Mouse (Mus musculus) hindbrain, embryonic 12.5 days (tissue): ENCODE measurements around the gene Cox10. TPM values are rescaled to one million over a fixed set of nuclear protein-coding genes. Genes with fewer than 3 reads are reported as not detected.
"Not testable (repeated sequence)": the region's sequence is repeated elsewhere in the genome, so short reads cannot be mapped to it uniquely, and the experiment has no call there.

Experiments used
- ATAC-seq: fragments of 200-750 bp; cut with Nextera tagmentation; 2 replicates; pipeline ENCODE4 v1.8.0; 2017; ENCODE audit warnings: moderate TSS enrichment; ENCODE audit not compliant: low FRiP score
- H3K27ac ChIP-seq: fragments of 300-500 bp; sonication (generic); 2 replicates; pipeline ENCODE4 v1.5.1; 2016; ENCODE audit warnings: mild to moderate bottlenecking
- H3K27me3 ChIP-seq: fragments of 300-500 bp; sonication (generic); 2 replicates; pipeline ENCODE4 v1.6.1; 2016; ENCODE audit warnings: mild to moderate bottlenecking
- H3K36me3 ChIP-seq: fragments of 300-500 bp; sonication (generic); 2 replicates; pipeline ENCODE4 v1.6.1; 2016; ENCODE audit warnings: mild to moderate bottlenecking
- H3K4me1 ChIP-seq: fragments of 300-500 bp; sonication (generic); 2 replicates; pipeline ENCODE4 v1.6.1; 2016
- H3K4me2 ChIP-seq: fragments of 300-500 bp; sonication (generic); replicated peaks from 2 replicates; pipeline ENCODE4 v1.6.1; 2016; ENCODE audit warnings: mild to moderate bottlenecking
- H3K4me3 ChIP-seq: fragments of 300-500 bp; sonication (generic); 2 replicates; pipeline ENCODE4 v1.5.1; 2016; ENCODE audit warnings: mild to moderate bottlenecking
- H3K9ac ChIP-seq: fragments of 300-500 bp; sonication (generic); 2 replicates; pipeline ENCODE4 v1.6.1; 2016; ENCODE audit warnings: mild to moderate bottlenecking, moderate library complexity
- H3K9me3 ChIP-seq: fragments of 300-500 bp; sonication (generic); replicated peaks from 2 replicates; pipeline ENCODE4 v1.6.1; 2016; ENCODE audit warnings: mild to moderate bottlenecking
- WGBS: fragments of 180-500 bp; shearing (Covaris S2); methylation state at CpG from one replicate; pipeline ENCODE4 v1.1.7; 2016; 5-methylcytosine and 5-hydroxymethylcytosine counted together
- polyA plus RNA-seq: library from polyadenylated mRNA; unstranded; fragments of >200 nt; fragmentation: Nextera tagmentation; extraction: Ambion mirVana; gene quantifications from 2 replicates; pipeline ENCODE4 v1.2.1, GENCODE M21; 2016

Cox10 gene
- polyA plus RNA-seq: 19.8 and 22.1 TPM in 2 replicates

GRCm38 (mm10) chr11:64078956-64079726, at the start of gene Cox10:
Gene Cox10, minus strand, starts transcription at chr11:64079468.
- H3K9ac ChIP-seq: peak within 1 kb of the TSS; percentile 81
- peak; percentile 92 for ATAC-seq
- WGBS: under 1% methylated on average over 44 of the region's 45 CpGs
- H3K27ac ChIP-seq: peak within 1 kb of the TSS; percentile 82
- H3K36me3 ChIP-seq: no peaks in the 10 kb centered on the region
- H3K27me3 ChIP-seq: no peaks in the 10 kb centered on the region
- peaks cover 13% of the 10 kb centered on the region for H3K4me1 ChIP-seq
- no peaks in the 10 kb centered on the region for H3K9me3 ChIP-seq
- peak within 1 kb of the TSS; percentile 78 for H3K4me3 ChIP-seq
- H3K4me2 ChIP-seq: peak within 1 kb of the TSS; percentile 73

DNA sequence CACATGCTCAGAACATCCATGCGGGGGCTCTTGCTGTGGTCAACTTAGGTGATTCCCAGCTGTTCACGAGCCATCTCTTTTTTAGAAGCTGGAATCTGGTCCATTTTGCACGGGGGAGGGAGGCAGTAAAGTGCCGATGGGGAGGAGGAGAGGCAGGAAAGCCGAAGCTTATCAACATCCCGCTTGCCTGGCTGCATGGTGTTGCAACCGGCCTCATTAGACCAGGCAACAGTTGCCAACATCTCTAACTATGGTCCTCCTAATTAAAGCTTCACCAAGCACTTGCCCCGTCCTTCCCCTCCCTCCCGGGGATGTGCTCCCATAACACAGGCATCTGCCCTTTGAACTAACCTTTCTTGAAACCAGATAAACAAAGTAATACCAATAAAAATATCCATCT, 48.7 kb upstream of the Cox10 start:
- H3K4me1 ChIP-seq: 0 out of 2 replicates have a peak, but pooled peaks cover 5% of the 10 kb centered on the region
- H3K36me3 ChIP-seq: no peaks in the 10 kb centered on the region
- no peak overlapping the region for H3K9ac ChIP-seq
- no peak overlapping the region for H3K4me3 ChIP-seq
- no peak overlapping the region for H3K4me2 ChIP-seq
- ATAC-seq: no peak
- 80% methylated on average over 9 of the region's 9 CpGs for WGBS
- no peak overlapping the region for H3K27ac ChIP-seq
- H3K27me3 ChIP-seq: no peaks in the 10 kb centered on the region
- no peaks in the 10 kb centered on the region for H3K9me3 ChIP-seq

- Histone ChIP-seq H3K4me2 (no peak overlapping the region), H3K4me1 (0 out of 2 replicates have a peak, but pooled peaks cover 5% of the 10 kb centered on the region), H3K36me3 (no peaks in the 10 kb centered on the region), H3K4me3 (no peak overlapping the region), H3K27me3 (no peaks in the 10 kb centered on the region), H3K27ac (no peak overlapping the region), H3K9me3 (no peaks in the 10 kb centered on the region), H3K9ac (no peak overlapping the region)
- ATAC-seq: no peak
- WGBS: 66% methylated on average over 2 of the region's 2 CpGs
Measured at GRCm38 (mm10) chr11:64125471-64125870, 46.2 kb upstream of the Cox10 start.

DNA sequence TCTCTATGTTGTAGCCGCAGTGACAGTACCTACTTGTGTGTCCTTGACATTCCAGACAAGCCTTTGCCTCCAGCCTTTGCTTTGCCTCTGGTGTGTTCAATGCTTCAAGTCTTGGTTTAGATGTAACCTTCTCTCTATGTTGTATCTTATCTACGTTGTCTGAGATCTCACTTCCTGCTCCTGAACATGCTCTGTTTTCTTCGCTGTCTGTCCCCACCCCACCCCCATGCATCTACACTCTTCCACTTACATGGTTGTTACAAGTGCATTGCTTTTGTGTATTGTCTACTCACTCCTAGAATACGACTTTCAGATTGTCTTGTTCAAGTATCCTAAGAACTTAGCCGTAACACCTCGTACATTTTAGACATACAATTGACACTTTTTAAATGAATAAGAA, 43.9 kb upstream of the Cox10 start:
- not testable (repeated sequence) for H3K27ac ChIP-seq, H3K9ac ChIP-seq, H3K4me3 ChIP-seq, H3K27me3 ChIP-seq, H3K9me3 ChIP-seq, H3K36me3 ChIP-seq, ATAC-seq, H3K4me1 ChIP-seq, H3K4me2 ChIP-seq
- WGBS: 85% methylated on average over 6 of the region's 6 CpGs

- H3K4me2 ChIP-seq: no peak overlapping the region
- 0 out of 2 replicates have a peak, but pooled peaks cover 2% of the 10 kb centered on the region for H3K4me1 ChIP-seq
- H3K27ac ChIP-seq: no peak overlapping the region
- no peak for ATAC-seq
- whole genome bisulfite sequencing: 98% methylated on average over 4 of the region's 4 CpGs
- H3K27me3 ChIP-seq: no peaks in the 10 kb centered on the region
- H3K4me3 ChIP-seq: no peak overlapping the region
- H3K9me3 ChIP-seq: no peaks in the 10 kb centered on the region
- no peak overlapping the region for H3K9ac ChIP-seq
- H3K36me3 ChIP-seq: no peaks in the 10 kb centered on the region
Measured at GRCm38 (mm10) chr11:64116711-64117110, 37.4 kb upstream of the Cox10 start.

- H3K27me3 ChIP-seq: no peaks in the 10 kb centered on the region
- no peak for ATAC-seq
- H3K4me2 ChIP-seq: no peak overlapping the region
- no peak overlapping the region for H3K4me3 ChIP-seq
- no peaks in the 10 kb centered on the region for H3K36me3 ChIP-seq
- H3K27ac ChIP-seq: no peak overlapping the region
- no peaks in the 10 kb centered on the region for H3K9me3 ChIP-seq
- 0 out of 2 replicates have a peak, but pooled peaks cover 2% of the 10 kb centered on the region for H3K4me1 ChIP-seq
- no peak overlapping the region for H3K9ac ChIP-seq
- WGBS: 95% methylated on average over 2 of the region's 2 CpGs
Measured at GRCm38 (mm10) chr11:64115822-64116221, 36.6 kb upstream of the Cox10 start.

- Histone ChIP-seq H3K9me3 (no peaks in the 10 kb centered on the region), H3K9ac (no peak overlapping the region), H3K27me3 (no peaks in the 10 kb centered on the region), H3K36me3 (no peaks in the 10 kb centered on the region), H3K4me3 (no peak overlapping the region), H3K27ac (no peak overlapping the region), H3K4me2 (no peak overlapping the region), H3K4me1 (0 out of 2 replicates have a peak, but pooled peaks cover 2% of the 10 kb centered on the region)
- ATAC-seq: no peak
- 93% methylated on average over 9 of the region's 9 CpGs for WGBS
Measured at GRCm38 (mm10) chr11:64115101-64115500, 35.8 kb upstream of the Cox10 start.

DNA sequence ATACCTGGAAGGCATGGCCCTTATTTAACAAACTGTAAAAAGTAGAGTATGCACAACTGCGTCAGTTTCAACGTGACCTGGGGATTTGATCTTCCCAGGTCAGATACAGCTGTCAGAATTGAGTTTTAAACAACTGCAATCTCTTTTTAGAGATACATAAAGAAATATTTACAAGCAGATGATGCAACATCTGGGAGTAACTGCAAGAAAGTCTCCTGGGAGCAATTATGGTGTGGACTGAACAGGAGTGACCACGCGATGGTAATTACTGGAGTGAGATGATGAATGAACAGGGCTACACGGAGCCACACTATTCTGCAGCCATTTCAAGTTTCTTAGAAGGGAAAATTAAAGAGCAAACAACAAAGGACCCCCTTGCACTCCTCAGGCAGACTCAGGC, 20.8 kb upstream of the Cox10 start:
- no peaks in the 10 kb centered on the region for H3K4me1 ChIP-seq
- no peak overlapping the region for H3K4me2 ChIP-seq
- H3K9ac ChIP-seq: no peak overlapping the region
- no peaks in the 10 kb centered on the region for H3K36me3 ChIP-seq
- no peak overlapping the region for H3K27ac ChIP-seq
- H3K4me3 ChIP-seq: no peak overlapping the region
- 84% methylated on average over 5 of the region's 5 CpGs for WGBS
- no peaks in the 10 kb centered on the region for H3K27me3 ChIP-seq
- no peaks in the 10 kb centered on the region for H3K9me3 ChIP-seq
- no peak for ATAC-seq

GRCm38 (mm10) chr11:64093058-64093457, 13.8 kb upstream of the Cox10 start:
- Histone ChIP-seq H3K4me1 (no peaks in the 10 kb centered on the region), H3K9ac (no peak overlapping the region), H3K4me2 (no peak overlapping the region), H3K4me3 (no peak overlapping the region), H3K9me3 (no peaks in the 10 kb centered on the region), H3K27me3 (no peaks in the 10 kb centered on the region), H3K27ac (no peak overlapping the region), H3K36me3 (no peaks in the 10 kb centered on the region)
- ATAC-seq: no peak
- WGBS: 87% methylated on average over 4 of the region's 4 CpGs

- Histone ChIP-seq H3K27me3 (no peaks in the 10 kb centered on the region), H3K4me2 (no peak overlapping the region), H3K4me3 (no peak overlapping the region), H3K36me3 (no peaks in the 10 kb centered on the region), H3K4me1 (no peaks in the 10 kb centered on the region), H3K9me3 (no peaks in the 10 kb centered on the region), H3K9ac (no peak overlapping the region), H3K27ac (no peak overlapping the region)
- 80% methylated on average over 7 of the region's 7 CpGs for WGBS
- no peak for ATAC-seq
Measured at GRCm38 (mm10) chr11:64091150-64091549, 11.9 kb upstream of the Cox10 start.

- Histone ChIP-seq H3K4me2 (no peak overlapping the region), H3K4me3 (no peak overlapping the region), H3K9me3 (no peaks in the 10 kb centered on the region), H3K9ac (no peak overlapping the region), H3K27me3 (no peaks in the 10 kb centered on the region), H3K36me3 (no peaks in the 10 kb centered on the region), H3K4me1 (no peaks in the 10 kb centered on the region), H3K27ac (no peak overlapping the region)
- no peak for ATAC-seq
- WGBS: 27% methylated on average over 2 of the region's 2 CpGs
Measured at GRCm38 (mm10) chr11:64089682-64090081, 10.4 kb upstream of the Cox10 start.

DNA sequence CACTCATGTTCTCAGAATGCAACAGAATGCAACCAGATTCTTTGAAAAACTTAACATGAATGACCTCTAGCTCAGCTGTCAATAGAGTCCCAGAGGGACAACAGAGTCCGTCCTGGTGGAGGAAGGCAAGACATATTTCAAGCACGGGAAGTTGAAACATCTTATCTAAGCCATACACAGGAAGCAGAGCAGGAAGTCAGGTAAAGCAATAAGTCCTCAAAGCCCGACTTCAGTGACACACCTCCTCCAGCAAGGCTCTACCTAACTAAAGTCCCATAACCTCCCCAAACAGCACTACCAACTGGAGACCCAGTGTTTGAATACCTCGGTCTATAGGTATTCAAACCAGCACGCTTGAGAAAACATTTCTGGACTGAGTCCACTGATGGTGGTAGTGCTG, 6.6 kb upstream of the Cox10 start:
- H3K4me2 ChIP-seq: no peak overlapping the region
- H3K27me3 ChIP-seq: no peaks in the 10 kb centered on the region
- no peak for ATAC-seq
- WGBS: 87% methylated on average over 5 of the region's 5 CpGs
- H3K27ac ChIP-seq: no peak overlapping the region
- H3K36me3 ChIP-seq: no peaks in the 10 kb centered on the region
- no peak overlapping the region for H3K9ac ChIP-seq
- H3K9me3 ChIP-seq: no peaks in the 10 kb centered on the region
- no peaks in the 10 kb centered on the region for H3K4me1 ChIP-seq
- H3K4me3 ChIP-seq: no peak overlapping the region

- peak overlapping the region; percentile 73 for H3K4me2 ChIP-seq
- peak overlapping the region; percentile 82 for H3K27ac ChIP-seq
- no peaks in the 10 kb centered on the region for H3K36me3 ChIP-seq
- peak; percentile 71 for ATAC-seq
- no peaks in the 10 kb centered on the region for H3K27me3 ChIP-seq
- no peaks in the 10 kb centered on the region for H3K9me3 ChIP-seq
- peak overlapping the region; percentile 78 for H3K4me3 ChIP-seq
- peak overlapping the region; percentile 81 for H3K9ac ChIP-seq
- whole genome bisulfite sequencing: 2% methylated on average over 8 of the region's 8 CpGs
- H3K4me1 ChIP-seq: peaks cover 13% of the 10 kb centered on the region
Measured at GRCm38 (mm10) chr11:64079727-64080081, 436 bp upstream of the Cox10 start.
